Mouse (Mus musculus) stomach, embryonic 16.5 days (tissue): ENCODE measurements around the gene Dennd1c. TPM values are rescaled to one million over a fixed set of nuclear protein-coding genes. Genes with fewer than 3 reads are reported as not detected.

Experiments used
- ATAC-seq: fragments of 200-750 bp; cut with Nextera tagmentation; 2 replicates; pipeline ENCODE4 v1.8.0; 2017; ENCODE audit warnings: moderate number of reproducible peaks, moderate TSS enrichment; ENCODE audit not compliant: insufficient read depth, low FRiP score
- H3K27ac ChIP-seq: fragments of 300-500 bp; sonication (generic); 2 replicates; pipeline ENCODE4 v1.5.1; 2014; ENCODE audit warnings: low read length
- H3K27me3 ChIP-seq: fragments of 300-500 bp; sonication (generic); 2 replicates; pipeline ENCODE4 v1.6.1; 2014; ENCODE audit warnings: low read length, control low read depth, mixed read lengths; ENCODE audit not compliant: control insufficient read depth, insufficient read depth
- H3K36me3 ChIP-seq: fragments of 300-500 bp; sonication (generic); 2 replicates; pipeline ENCODE4 v1.6.1; 2014; ENCODE audit warnings: low read length; ENCODE audit not compliant: control insufficient read depth, insufficient read depth
- H3K4me1 ChIP-seq: fragments of 300-500 bp; sonication (generic); 2 replicates; pipeline ENCODE4 v1.6.1; 2014; ENCODE audit warnings: low read length, control low read depth, mixed read lengths; ENCODE audit not compliant: control insufficient read depth, insufficient read depth
- H3K4me2 ChIP-seq: fragments of 300-500 bp; sonication (generic); 2 replicates; pipeline ENCODE4 v1.6.1; 2014; ENCODE audit warnings: low read depth, low read length, mixed read lengths
- H3K4me3 ChIP-seq: fragments of 300-500 bp; sonication (generic); replicated peaks from 2 replicates; pipeline ENCODE4 v1.5.1; 2014; ENCODE audit warnings: mild to moderate bottlenecking, low read length
- H3K9ac ChIP-seq: fragments of 300-500 bp; sonication (generic); 2 replicates; pipeline ENCODE4 v1.6.1; 2014; ENCODE audit warnings: low read length
- H3K9me3 ChIP-seq: fragments of 300-500 bp; sonication (generic); replicated peaks from 2 replicates; pipeline ENCODE4 v1.6.1; 2016; ENCODE audit warnings: low read length, control low read depth; ENCODE audit not compliant: control insufficient read depth
- WGBS: fragments of 180-500 bp; shearing (Covaris S2); extraction: QIAGEN DNeasy Blood & Tissue Kit; methylation state at CpG from one replicate; pipeline ENCODE4 v1.1.7; 2014; 5-methylcytosine and 5-hydroxymethylcytosine counted together
- polyA plus RNA-seq: library from polyadenylated mRNA; unstranded; fragments of >200 nt; fragmentation: Nextera tagmentation; extraction: Ambion mirVana; gene quantifications from 2 replicates; pipeline ENCODE4 v1.2.1, GENCODE M21; 2015

Dennd1c gene
- 6.3 and 6.6 TPM in 2 replicates for polyA plus RNA-seq

DNA sequence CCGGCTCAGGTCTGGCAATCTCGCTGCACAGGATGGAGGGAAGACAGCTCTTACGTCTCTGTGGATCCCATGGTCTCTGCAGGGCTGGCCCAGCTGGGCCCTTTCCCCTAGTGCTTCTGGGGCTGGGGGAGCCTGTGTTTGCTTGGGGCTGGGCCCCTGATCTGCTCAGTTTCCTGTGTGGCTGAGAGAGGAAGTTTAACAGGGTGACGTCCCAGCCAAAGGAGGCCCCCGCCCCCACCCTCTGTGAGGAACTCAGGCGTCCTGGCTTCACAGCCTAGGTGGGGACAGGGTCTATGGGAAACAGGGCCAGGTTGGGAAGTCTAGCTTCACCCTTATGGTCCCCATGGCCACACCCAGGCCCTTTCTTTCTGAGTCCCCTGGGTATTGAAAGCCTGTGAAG is at the start of gene Dennd1c:
Gene Dennd1c (minus strand): TSS at position 179 of the 400 bp plus-strand sequence.
- H3K27ac ChIP-seq, result no peak within 1 kb of the TSS
- H3K4me3 ChIP-seq, result no peak within 1 kb of the TSS; the same call in 1 of the 2 replicates
- no peaks in the 10 kb centered on the region for H3K9me3 ChIP-seq
- 0 out of 2 replicates have a peak, but pooled peaks have one; percentile 9 for ATAC-seq
- H3K4me1 ChIP-seq, result peaks cover 4% of the 10 kb centered on the region; the same call in 1 of the 2 replicates
- H3K27me3 ChIP-seq, result no peaks in the 10 kb centered on the region
- no peak within 1 kb of the TSS for H3K4me2 ChIP-seq
- WGBS, result 37% methylated on average over 6 of the region's 6 CpGs
- peak within 1 kb of the TSS; percentile 57 for H3K9ac ChIP-seq
- no peaks in the 10 kb centered on the region for H3K36me3 ChIP-seq

DNA sequence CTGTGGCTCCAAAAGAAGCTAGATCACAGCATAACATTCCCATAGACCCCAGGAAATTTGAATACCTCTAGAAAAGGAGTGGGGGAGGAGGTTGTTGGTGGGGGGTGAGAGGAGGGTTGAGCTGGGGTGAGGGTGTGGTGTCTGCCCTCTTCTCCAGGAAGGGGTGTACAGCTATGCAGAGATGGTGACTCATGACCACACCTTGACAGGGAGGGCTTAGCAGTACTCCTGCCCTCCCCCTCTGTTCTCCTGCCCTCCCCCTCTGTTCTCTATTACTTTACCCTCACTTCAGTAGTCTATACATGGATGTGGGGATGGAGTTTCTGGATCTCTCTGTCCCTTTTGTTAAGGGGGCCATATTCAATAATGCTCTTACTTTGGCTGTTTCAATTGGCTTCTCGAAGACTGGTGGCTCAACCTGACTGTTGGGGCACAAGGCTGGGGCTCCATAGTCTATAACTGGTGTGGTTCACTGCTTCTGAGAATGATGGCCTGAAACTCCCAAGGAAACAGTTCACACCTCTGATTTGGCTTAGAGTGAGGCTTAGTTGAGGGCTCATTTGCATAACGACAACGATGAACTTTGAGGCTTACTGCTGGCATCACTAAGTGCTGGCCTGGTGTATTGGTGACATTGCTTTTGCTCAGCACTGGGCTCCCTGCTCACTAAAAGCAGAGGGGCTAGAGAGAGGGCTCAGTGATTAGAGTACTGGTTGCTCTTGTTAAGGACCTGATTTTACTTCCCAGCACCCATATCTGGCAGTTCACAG is 47.7 kb upstream of the Dennd1c start:
- Histone ChIP-seq H3K27ac (no peak overlapping the region), H3K9me3 (no peaks in the 10 kb centered on the region), H3K4me2 (no peak overlapping the region), H3K36me3 (no peaks in the 10 kb centered on the region), H3K4me3 (no peak overlapping the region), H3K27me3 (no peaks in the 10 kb centered on the region), H3K9ac (no peak overlapping the region), H3K4me1 (no peaks in the 10 kb centered on the region)
- no peak for ATAC-seq
- 60% methylated on average over 3 of the region's 3 CpGs for WGBS

GRCm38 (mm10) chr17:57124792-57125191 is 46.5 kb upstream of the Dennd1c start:
- no peak overlapping the region for H3K4me2 ChIP-seq
- H3K27ac ChIP-seq, result no peak overlapping the region
- no peak for ATAC-seq
- 67% methylated on average over 4 of the region's 4 CpGs for WGBS
- no peaks in the 10 kb centered on the region for H3K4me1 ChIP-seq
- no peaks in the 10 kb centered on the region for H3K36me3 ChIP-seq
- no peak overlapping the region for H3K9ac ChIP-seq
- no peaks in the 10 kb centered on the region for H3K9me3 ChIP-seq
- no peak overlapping the region for H3K4me3 ChIP-seq
- H3K27me3 ChIP-seq, result no peaks in the 10 kb centered on the region

DNA sequence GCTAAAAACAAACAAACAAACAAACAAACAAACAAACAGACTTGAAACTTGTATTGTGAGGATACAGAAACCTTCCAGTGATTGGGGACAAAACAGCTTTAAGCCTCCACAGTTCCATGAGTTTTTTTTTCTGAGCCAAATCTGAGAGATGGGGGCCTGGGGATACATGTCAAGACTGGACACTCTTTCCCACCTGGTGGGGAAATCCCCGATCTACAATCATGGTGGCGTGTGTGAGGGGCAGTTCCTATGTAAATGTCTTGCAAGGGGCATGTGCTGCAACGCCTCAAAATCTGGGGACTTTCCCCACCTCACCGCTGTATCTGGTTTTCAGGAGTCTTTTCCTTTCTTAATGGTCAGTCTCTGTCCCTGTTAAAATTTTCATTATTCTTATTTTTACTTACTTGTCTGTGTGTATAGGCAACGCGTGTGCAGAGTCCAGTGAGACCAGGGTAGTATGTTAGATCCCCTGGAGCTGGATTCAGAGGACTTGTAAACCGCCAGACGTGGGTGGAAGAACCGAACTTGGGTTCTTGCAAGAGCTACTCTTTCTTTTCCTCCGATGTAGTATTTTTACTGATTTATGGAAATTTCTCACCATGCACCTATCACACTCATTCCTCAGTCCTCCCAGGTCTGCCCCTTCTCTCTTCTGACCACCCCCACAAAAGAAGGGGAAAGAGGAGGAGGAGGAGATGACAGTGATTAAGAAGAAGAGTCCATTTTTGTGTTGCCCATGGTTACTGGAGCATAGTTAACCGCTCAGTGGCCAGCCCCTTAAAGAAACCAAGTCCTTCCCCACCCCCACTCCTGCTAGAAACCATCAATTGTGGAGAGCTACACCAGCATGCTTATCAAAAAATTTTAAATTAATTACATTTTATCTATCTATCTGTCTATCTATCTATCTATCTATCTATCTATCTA is 45.1 kb upstream of the Dennd1c start:
- H3K27ac ChIP-seq, result no peak overlapping the region
- H3K4me3 ChIP-seq, result no peak overlapping the region
- no peaks in the 10 kb centered on the region for H3K27me3 ChIP-seq
- no peak overlapping the region for H3K9ac ChIP-seq
- no peaks in the 10 kb centered on the region for H3K9me3 ChIP-seq
- 0 out of 2 replicates have a peak, but pooled peaks cover 4% of the 10 kb centered on the region for H3K4me1 ChIP-seq
- 87% methylated on average over 11 of the region's 11 CpGs for WGBS
- no peak for ATAC-seq
- no peak overlapping the region for H3K4me2 ChIP-seq
- H3K36me3 ChIP-seq, result no peaks in the 10 kb centered on the region

GRCm38 (mm10) chr17:57121856-57122255 is 43.5 kb upstream of the Dennd1c start:
- no peaks in the 10 kb centered on the region for H3K27me3 ChIP-seq
- no peak for ATAC-seq
- H3K4me3 ChIP-seq, result no peak overlapping the region
- H3K9ac ChIP-seq, result no peak overlapping the region
- H3K4me1 ChIP-seq, result 0 out of 2 replicates have a peak, but pooled peaks cover 4% of the 10 kb centered on the region
- 73% methylated on average over 2 of the region's 2 CpGs for WGBS
- no peak overlapping the region for H3K27ac ChIP-seq
- H3K4me2 ChIP-seq, result no peak overlapping the region
- H3K36me3 ChIP-seq, result no peaks in the 10 kb centered on the region
- no peaks in the 10 kb centered on the region for H3K9me3 ChIP-seq

DNA sequence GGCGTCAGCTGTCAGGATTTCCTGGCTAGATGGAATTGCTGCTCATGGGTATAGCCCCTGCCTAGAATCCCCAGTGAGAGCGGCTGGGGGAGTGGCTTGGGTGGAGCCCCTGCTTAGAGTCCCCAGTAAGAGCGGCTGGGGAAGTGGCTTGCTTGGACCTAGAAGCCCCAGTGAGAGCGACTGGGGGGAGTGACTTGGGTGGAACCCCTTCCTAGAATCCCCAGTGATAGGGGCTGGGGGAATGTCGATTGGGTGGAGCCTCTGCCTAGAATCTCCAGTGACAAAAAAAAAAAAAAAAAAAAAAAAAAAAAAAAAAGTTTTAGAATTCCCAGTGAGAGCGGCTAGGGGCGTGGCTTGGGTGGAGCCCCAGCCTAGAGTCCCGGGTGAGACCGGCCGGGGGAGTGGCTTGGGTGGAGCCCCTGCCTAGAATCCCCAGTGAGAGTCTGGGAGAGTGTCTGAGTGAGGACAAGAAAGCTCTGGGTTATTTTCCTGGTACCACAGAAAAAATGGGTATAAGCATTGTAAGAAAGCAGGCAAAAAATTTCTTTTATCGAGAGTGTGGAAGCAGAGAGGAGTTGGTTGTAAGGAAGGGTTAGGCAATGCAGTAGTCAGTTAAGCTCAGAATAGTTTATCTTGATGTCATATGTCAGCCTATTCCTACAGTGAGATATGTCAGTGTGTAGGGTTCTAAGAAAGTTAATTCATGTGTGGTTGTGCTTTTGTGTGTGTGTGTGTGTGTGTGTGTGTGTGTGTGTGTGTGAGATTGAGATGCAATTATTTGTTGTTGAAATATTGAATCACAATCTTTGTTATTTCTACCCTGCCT is 40.4 kb upstream of the Dennd1c start:
- Histone ChIP-seq H3K27ac (no peak overlapping the region), H3K4me2 (peak overlapping the region; percentile 33), H3K9me3 (no peaks in the 10 kb centered on the region), H3K36me3 (no peaks in the 10 kb centered on the region), H3K9ac (no peak overlapping the region), H3K4me1 (0 out of 2 replicates have a peak, but pooled peaks cover 4% of the 10 kb centered on the region), H3K27me3 (no peaks in the 10 kb centered on the region), H3K4me3 (0 out of 2 replicates have a peak overlapping the region, but pooled peaks have one; percentile 3)
- ATAC-seq, result peak; percentile 89
- WGBS, result under 1% methylated on average over 11 of the region's 11 CpGs

DNA sequence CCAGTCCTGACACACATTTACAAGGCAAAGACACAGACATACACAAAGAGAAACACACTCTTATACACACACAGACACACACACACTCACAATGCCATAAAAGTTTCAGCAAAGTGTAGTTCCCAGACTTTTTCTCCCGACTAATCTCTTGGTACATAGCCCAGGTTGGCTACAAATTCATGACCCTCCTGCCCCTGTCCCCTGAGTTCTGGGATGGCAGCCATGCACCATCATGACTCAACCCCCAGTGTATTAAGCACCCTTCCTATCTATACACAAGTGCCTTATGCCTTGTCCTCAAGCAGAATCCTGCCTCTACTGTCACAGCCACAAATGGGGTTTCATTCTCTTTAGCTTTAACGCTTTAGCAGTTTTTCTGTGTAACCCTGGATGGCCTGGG is 38.5 kb upstream of the Dennd1c start:
- no peaks in the 10 kb centered on the region for H3K9me3 ChIP-seq
- WGBS, result 65% methylated on average over 2 of the region's 2 CpGs
- H3K9ac ChIP-seq, result no peak overlapping the region
- no peaks in the 10 kb centered on the region for H3K27me3 ChIP-seq
- H3K4me1 ChIP-seq, result 0 out of 2 replicates have a peak, but pooled peaks cover 4% of the 10 kb centered on the region
- no peak overlapping the region for H3K4me2 ChIP-seq
- ATAC-seq, result no peak
- no peak overlapping the region for H3K27ac ChIP-seq
- H3K4me3 ChIP-seq, result no peak overlapping the region
- no peaks in the 10 kb centered on the region for H3K36me3 ChIP-seq

DNA sequence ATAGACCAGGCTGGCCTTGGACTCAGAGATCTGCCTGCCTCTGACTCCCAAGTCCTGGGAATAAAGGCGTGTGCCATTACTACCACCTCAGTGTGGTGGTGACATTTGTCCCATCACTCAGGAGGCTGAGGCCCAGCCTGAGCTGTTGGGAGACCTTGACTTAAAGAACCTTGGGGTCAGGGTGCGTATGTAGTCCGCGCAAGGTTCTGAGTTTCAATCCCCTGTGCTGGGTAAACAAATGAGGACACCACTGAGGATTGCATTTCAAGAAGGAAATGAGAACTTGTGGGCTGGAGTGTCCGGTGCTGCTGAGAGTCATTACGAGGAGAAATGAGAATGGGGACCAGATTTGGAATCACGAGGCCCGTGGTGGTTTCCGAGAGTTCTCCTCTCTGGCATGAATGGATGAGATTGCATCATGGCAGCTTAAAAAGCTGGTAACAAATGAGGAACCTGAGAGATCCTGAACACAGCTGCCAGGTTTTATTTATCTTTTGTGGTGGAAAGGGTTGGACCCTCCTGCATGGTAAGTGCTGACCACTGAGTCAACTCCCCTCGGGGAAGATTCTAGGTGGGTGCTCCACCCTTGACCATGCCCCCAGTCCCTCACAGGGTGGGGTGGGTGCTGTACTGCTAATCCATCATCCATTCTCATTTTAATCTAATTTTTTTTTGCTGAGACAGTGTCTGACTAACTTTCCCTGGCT is 34.6 kb upstream of the Dennd1c start:
- Histone ChIP-seq H3K27ac (no peak overlapping the region), H3K9me3 (no peaks in the 10 kb centered on the region), H3K4me3 (no peak overlapping the region), H3K36me3 (no peaks in the 10 kb centered on the region), H3K9ac (no peak overlapping the region), H3K27me3 (no peaks in the 10 kb centered on the region), H3K4me1 (no peaks in the 10 kb centered on the region), H3K4me2 (no peak overlapping the region)
- WGBS, result 66% methylated on average over 10 of the region's 10 CpGs
- no peak for ATAC-seq
